Comparison of ENCODE assay signal across 25 mouse cellular contexts in genomic region chr1:136890439-136890838, GRCm38 (mm10).
"Had no signal": no experiment of that assay in that cellular context is flagged by ENCODE, and none has a peak within 500 bp of the region (broad histone marks: within the 10 kb centered on the region; RNA-seq: fewer than 3 reads in every experiment).

No protein-coding gene starts in this region.

- DNase-seq: gastrocnemius, adult 2 months; gastrocnemius, postnatal 10 days; gastrocnemius, postnatal 25 days; heart, adult 18-20 months; heart, postnatal 10 days; heart, postnatal 4 days; kidney, adult 18-20 months; kidney, adult 8-10 months; kidney, postnatal 10 days; kidney, postnatal 25 days; kidney, postnatal 4 days; layer of hippocampus, postnatal 36 days; left cerebral cortex, postnatal 4 days had no signal

- H3K27ac ChIP-seq: gastrocnemius, adult 2 months; heart, embryonic 10.5 days; hindbrain, embryonic 10.5 days; hindbrain, embryonic 12.5 days; hindbrain, embryonic 14.5 days; intestine, embryonic 15.5 days; layer of hippocampus, adult 2 months; limb, embryonic 13.5 days; limb, embryonic 15.5 days had no signal

- H3K4me3 ChIP-seq: gastrocnemius, adult 2 months; heart, embryonic 10.5 days; heart, embryonic 12.5 days; hindbrain, embryonic 10.5 days; hindbrain, embryonic 12.5 days; intestine, embryonic 15.5 days; layer of hippocampus, adult 2 months; limb, embryonic 13.5 days; limb, embryonic 15.5 days had no signal

- H3K4me1 ChIP-seq: heart, embryonic 10.5 days; hindbrain, embryonic 12.5 days; intestine, embryonic 15.5 days; limb, embryonic 15.5 days had no signal

- H3K36me3 ChIP-seq: heart, embryonic 10.5 days; heart, embryonic 12.5 days; hindbrain, embryonic 10.5 days; hindbrain, embryonic 12.5 days; intestine, embryonic 15.5 days; limb, embryonic 13.5 days; limb, embryonic 15.5 days had no signal

- H3K4me2 ChIP-seq: heart, embryonic 12.5 days; hindbrain, embryonic 12.5 days; hindbrain, embryonic 14.5 days; intestine, embryonic 15.5 days; limb, embryonic 13.5 days; limb, embryonic 15.5 days had no signal

- H3K9ac ChIP-seq: heart, embryonic 12.5 days; hindbrain, embryonic 12.5 days; hindbrain, embryonic 14.5 days; intestine, embryonic 15.5 days; limb, embryonic 13.5 days; limb, embryonic 15.5 days had no signal

- H3K27me3 ChIP-seq: heart, embryonic 12.5 days; hindbrain, embryonic 12.5 days; intestine, embryonic 15.5 days; limb, embryonic 15.5 days had no signal

- ATAC-seq: hindbrain, embryonic 16.5 days; inflammation-experienced regulatory T-cells, adult 6 months; intestine, embryonic 15.5 days; intestine, postnatal 0 days had no signal

- H3K9me3 ChIP-seq: heart, embryonic 10.5 days; heart, embryonic 12.5 days; hindbrain, embryonic 10.5 days; hindbrain, embryonic 12.5 days; intestine, embryonic 15.5 days; limb, embryonic 13.5 days; limb, embryonic 15.5 days had no signal
